Mouse (Mus musculus) layer of hippocampus, postnatal 14 days (tissue): ENCODE data around the gene Ros1. TPM values are rescaled to one million over a fixed set of nuclear protein-coding genes. Genes with fewer than 3 reads are reported as not detected.
A peak's percentile ranks its signal among the peaks of the same experiment; 100 is the strongest.

Experiments
- DNase-seq, 2 experiments: peaks; one replicate each; pipeline ENCODE4 v3.0.0; 2021 to 2022; ENCODE audit warnings: low spot score in 2 of 2, mixed read lengths in 1 of 2
- microRNA-seq, 2 experiments: library from miRNA; unstranded; fragments of <30 nt; microRNA quantifications; one replicate each; pipeline ENCODE4 v1.2.0; 2021
- total RNA-seq, 2 experiments: library from RNA; stranded (reverse); gene quantifications; 2 replicates each; pipeline ENCODE4 v1.2.3; 2021

Ros1 gene
- total RNA-seq, 2 experiments from 2014 or later = not detected

GRCm38 (mm10) chr10:52023213-52024052 lies 171.6 kb downstream of the Ros1 start:
- no peak for DNase-seq

GRCm38 (mm10) chr10:52022413-52023212 lies 172.4 kb downstream of the Ros1 start, which contains the start of gene Vgll2:
Gene Vgll2 (plus strand): TSS chr10:52022502.
- peak; percentile 4 to 20 for DNase-seq

GRCm38 (mm10) chr10:52021736-52022394 lies 173.2 kb downstream of the Ros1 start:
- no peak for DNase-seq

- DNase-seq = no peak
These were observed 173.8 kb downstream of the Ros1 start for GRCm38 (mm10) chr10:52021231-52021630.

GRCm38 (mm10) chr10:52018471-52018870 lies 176.6 kb downstream of the Ros1 start:
- DNase-seq = no peak

Small RNA genes lying within 50 kb of the gene (microRNA-seq; reads per million reads assigned to microRNA genes)
- 0 reads per million in 2 experiments for gene Gm24084

Other genes starting within 250 kb of the Ros1 start
- not detected for gene Vgll2, start 172.7 kb downstream of the Ros1 start, total RNA-seq
- gene Dcbld1, start 38.4 kb upstream of the Ros1 start, total RNA-seq = 1 to 10 TPM; 8.2 to 8.4 TPM
- gene Gm26741, start 163.5 kb upstream of the Ros1 start, total RNA-seq = not detected
- 10 to 100 TPM; 44.7 to 45.1 TPM for gene Gopc, start 186.9 kb upstream of the Ros1 start, total RNA-seq
- not detected for gene Nepn, start 193.7 kb upstream of the Ros1 start, total RNA-seq
- gene Nus1, start 222.3 kb upstream of the Ros1 start, total RNA-seq = 10 to 100 TPM; 59.5 to 61.9 TPM